Mouse (Mus musculus) limb, embryonic 11.5 days (tissue): ENCODE results near the gene Arhgap32. TPM values are rescaled to one million over a fixed set of nuclear protein-coding genes. Genes with fewer than 3 reads are reported as not detected.
"Not testable (repeated sequence)": the region's sequence is repeated elsewhere in the genome, so short reads cannot be mapped to it uniquely, and the experiment has no call there.

Experiments used
- ATAC-seq: fragments of 200-750 bp; cut with Nextera tagmentation; 2 replicates; pipeline ENCODE4 v1.8.0; 2017; ENCODE audit warnings: low read depth; ENCODE audit not compliant: insufficient number of reproducible peaks, low FRiP score, low TSS enrichment
- DNase-seq: peaks from one replicate; pipeline ENCODE4 v3.0.0-alpha.2; 2015; ENCODE audit warnings: low spot score
- H3K27ac ChIP-seq: fragments of 300-500 bp; sonication (generic); replicated peaks from 2 replicates; pipeline ENCODE4 v1.5.1; 2014; ENCODE audit warnings: low read depth, mild to moderate bottlenecking, low read length
- H3K27me3 ChIP-seq: fragments of 300-500 bp; sonication (generic); 2 replicates; pipeline ENCODE4 v1.6.1; 2014; ENCODE audit warnings: mild to moderate bottlenecking, low read length, mixed read lengths; ENCODE audit not compliant: control insufficient read depth, insufficient read depth
- H3K36me3 ChIP-seq: fragments of 300-500 bp; sonication (generic); 2 replicates; pipeline ENCODE4 v1.6.1; 2014; ENCODE audit warnings: mild to moderate bottlenecking, low read length, moderate library complexity, mixed read lengths; ENCODE audit not compliant: control insufficient read depth, insufficient read depth
- H3K4me1 ChIP-seq: fragments of 300-500 bp; sonication (generic); 2 replicates; pipeline ENCODE4 v1.6.1; 2014; ENCODE audit warnings: low read length, mixed read lengths; ENCODE audit not compliant: control insufficient read depth, insufficient read depth
- H3K4me2 ChIP-seq: fragments of 300-500 bp; sonication (generic); 2 replicates; pipeline ENCODE4 v1.6.1; 2014; ENCODE audit warnings: low read depth, mild to moderate bottlenecking, moderate library complexity; ENCODE audit not compliant: severe bottlenecking
- H3K4me3 ChIP-seq: fragments of 300-500 bp; sonication (generic); 2 replicates; pipeline ENCODE4 v1.5.1; 2014; ENCODE audit warnings: low read depth, low read length
- H3K9ac ChIP-seq: fragments of 300-500 bp; sonication (generic); 2 replicates; pipeline ENCODE4 v1.6.1; 2014; ENCODE audit warnings: mild to moderate bottlenecking, low read length
- H3K9me3 ChIP-seq: fragments of 300-500 bp; sonication (generic); 2 replicates; pipeline ENCODE4 v1.6.1; 2016; ENCODE audit warnings: low read length; ENCODE audit not compliant: control insufficient read depth
- WGBS: fragments of 180-500 bp; shearing (Covaris S2); extraction: QIAGEN DNeasy Blood & Tissue Kit; methylation state at CpG from one replicate; pipeline ENCODE4 v1.1.7; 2014; 5-methylcytosine and 5-hydroxymethylcytosine counted together
- polyA plus RNA-seq: library from polyadenylated mRNA; unstranded; fragments of >200 nt; fragmentation: Nextera tagmentation; extraction: Ambion mirVana; gene quantifications from 2 replicates; pipeline ENCODE4 v1.2.1, GENCODE M21; 2014

Gene Arhgap32
- polyA plus RNA-seq, 1 experiment from 2014 or later = 5.3 TPM

DNA sequence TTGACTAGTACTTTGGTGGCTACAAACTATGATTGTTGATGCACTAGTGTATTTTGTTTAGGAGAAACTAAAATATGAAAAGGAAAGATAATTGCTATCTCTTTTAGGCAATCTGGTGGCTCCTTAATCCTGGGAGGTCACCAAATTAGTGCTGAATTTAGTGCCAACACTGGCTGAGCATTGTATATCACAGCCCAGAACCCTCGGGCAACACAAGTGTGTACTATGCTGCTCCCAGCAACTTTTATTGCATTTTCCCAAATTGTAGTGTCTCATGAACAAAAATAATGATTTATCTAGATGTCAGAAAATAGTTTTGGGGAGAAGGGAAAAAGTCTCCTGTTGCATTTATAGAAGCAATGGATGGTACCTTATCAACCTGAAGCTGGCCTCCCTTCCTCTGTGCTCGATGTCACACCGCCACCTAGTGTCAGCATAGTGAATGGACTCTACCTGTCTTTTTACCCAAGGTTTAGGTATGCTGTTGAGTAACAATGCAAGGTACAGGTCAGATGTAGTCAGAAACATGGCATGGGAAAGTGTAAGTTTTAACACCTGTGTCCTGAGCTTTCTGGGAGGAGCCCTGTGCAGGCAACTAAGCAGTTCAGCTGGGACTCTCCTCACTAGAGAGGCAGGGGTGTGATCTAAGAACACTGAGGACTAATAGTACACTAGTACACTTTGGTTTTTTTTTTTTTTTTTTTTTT lies 43.1 kb downstream of the Arhgap32 start:
- Histone ChIP-seq H3K4me3 (no peak overlapping the region), H3K9me3 (no peaks in the 10 kb centered on the region), H3K27me3 (no peaks in the 10 kb centered on the region), H3K4me2 (no peak overlapping the region), H3K4me1 (no peaks in the 10 kb centered on the region), H3K27ac (no peak overlapping the region), H3K9ac (no peak overlapping the region), H3K36me3 (no peaks in the 10 kb centered on the region)
- 20% methylated on average over 3 of the region's 3 CpGs for WGBS
- DNase-seq (peak; percentile 86), ATAC-seq (peak; percentile 57)

DNA sequence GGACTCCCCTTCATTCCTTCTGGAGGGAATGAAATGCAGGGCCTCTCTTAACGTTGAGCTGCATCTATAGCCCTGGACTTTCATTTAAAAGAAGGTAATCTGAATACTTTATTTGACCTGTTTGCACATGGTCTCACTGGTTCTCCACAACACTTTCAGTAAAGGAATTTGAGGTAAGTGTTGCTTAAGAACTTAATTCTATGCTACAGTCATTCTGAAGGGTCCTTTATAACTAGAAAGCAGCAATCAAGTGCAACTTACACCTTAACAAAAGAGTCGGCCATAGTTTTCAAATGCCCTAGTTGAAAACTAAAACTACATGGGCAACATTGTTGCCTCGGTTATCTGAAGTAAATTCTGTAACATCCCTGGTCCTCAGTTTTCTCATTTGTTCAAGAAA lies 43.8 kb downstream of the Arhgap32 start:
- Histone ChIP-seq H3K27ac (no peak overlapping the region), H3K9ac (no peak overlapping the region), H3K27me3 (no peaks in the 10 kb centered on the region), H3K4me1 (no peaks in the 10 kb centered on the region), H3K4me2 (no peak overlapping the region), H3K9me3 (no peaks in the 10 kb centered on the region), H3K4me3 (no peak overlapping the region), H3K36me3 (no peaks in the 10 kb centered on the region)
- ATAC-seq = no peak
- 76% methylated on average over 3 of the region's 3 CpGs for whole genome bisulfite sequencing
- DNase-seq = no peak

DNA sequence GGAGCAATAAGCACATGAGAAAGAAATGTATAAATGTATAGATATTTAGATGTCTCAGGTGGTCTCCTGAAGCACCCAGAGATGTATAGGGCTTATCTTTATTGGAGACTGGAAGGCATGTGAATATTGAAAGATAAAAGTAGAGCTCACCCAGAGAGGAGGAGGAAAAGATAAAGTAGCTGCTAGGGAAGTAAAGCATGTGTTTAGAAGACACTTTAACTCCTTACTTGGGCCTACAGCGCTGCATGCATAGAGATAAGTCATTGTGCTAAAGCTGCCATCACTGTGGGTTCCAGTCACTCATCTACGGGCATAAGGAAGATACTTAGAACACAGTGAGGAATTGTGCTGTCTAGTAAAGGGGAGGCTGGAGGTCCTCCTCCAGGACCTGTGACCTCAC lies 46.9 kb downstream of the Arhgap32 start:
- WGBS = 76% methylated on average over 2 of the region's 2 CpGs
- ATAC-seq = no peak

GRCm38 (mm10) chr9:32163820-32164219 lies 47.9 kb downstream of the Arhgap32 start:
- not testable (repeated sequence) for H3K9me3 ChIP-seq, H3K4me3 ChIP-seq, H3K36me3 ChIP-seq, H3K4me2 ChIP-seq, DNase-seq, H3K4me1 ChIP-seq, H3K27me3 ChIP-seq, H3K27ac ChIP-seq, ATAC-seq, H3K9ac ChIP-seq
- 89% methylated on average over 6 of the region's 6 CpGs for WGBS

More for the DNA sequence above, 46.9 kb downstream of the Arhgap32 start:
- Histone ChIP-seq H3K36me3 (no peaks in the 10 kb centered on the region), H3K27ac (no peak overlapping the region), H3K9ac (no peak overlapping the region), H3K9me3 (no peaks in the 10 kb centered on the region), H3K27me3 (no peaks in the 10 kb centered on the region), H3K4me3 (no peak overlapping the region), H3K4me1 (no peaks in the 10 kb centered on the region), H3K4me2 (no peak overlapping the region)
- DNase-seq = no peak

DNA sequence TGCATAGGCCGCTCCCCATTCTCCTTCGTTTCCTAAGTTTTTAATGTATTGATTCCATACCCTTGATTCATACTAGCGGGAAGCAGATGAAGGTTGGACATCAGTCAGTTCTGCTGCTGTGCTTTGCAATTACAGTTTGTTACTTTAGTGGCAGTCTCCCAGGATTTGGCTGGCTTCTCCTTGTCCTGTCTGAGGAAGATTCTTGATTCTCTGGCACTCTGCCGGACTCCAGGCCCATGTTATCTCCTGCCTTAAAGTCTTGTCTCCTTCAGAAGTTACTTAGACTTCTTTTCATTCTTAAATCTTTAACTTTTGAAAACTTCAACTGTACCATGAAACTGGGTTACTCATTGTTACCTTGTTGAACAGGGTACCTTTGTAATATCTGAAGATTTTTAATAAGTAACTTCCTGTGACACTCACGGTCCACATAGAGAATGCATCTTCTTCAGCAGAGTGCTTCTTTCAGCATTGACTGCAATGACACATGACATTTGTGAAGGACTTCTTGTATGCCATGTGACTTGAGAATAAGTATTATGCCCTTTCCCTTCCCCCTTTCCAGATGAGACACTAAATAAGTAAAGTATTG lies 52.7 kb downstream of the Arhgap32 start:
- no peak for ATAC-seq

DNA sequence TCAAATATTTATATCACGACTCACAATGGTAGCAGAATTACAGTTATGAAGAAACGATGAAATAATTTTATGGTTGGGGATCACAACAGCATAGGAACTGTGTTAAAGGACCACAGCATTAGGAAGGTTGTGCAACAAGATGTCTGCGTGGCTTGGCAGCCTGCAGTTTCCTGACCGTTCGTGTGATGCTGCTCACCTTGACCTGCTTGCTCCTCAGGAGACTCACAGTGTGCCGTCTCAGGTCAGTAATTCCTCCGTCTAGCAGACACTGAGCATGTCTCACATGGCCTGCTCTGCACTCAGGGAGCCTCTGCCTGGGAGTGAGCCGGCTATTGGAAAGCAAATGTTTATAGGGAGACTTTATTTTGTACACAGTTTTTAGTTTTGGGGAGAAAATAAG lies 54.8 kb downstream of the Arhgap32 start:
- ATAC-seq (no peak), DNase-seq (no peak)
- Histone ChIP-seq H3K9ac (no peak overlapping the region), H3K4me2 (no peak overlapping the region), H3K27ac (no peak overlapping the region), H3K4me1 (no peaks in the 10 kb centered on the region), H3K27me3 (no peaks in the 10 kb centered on the region), H3K4me3 (no peak overlapping the region), H3K36me3 (no peaks in the 10 kb centered on the region), H3K9me3 (no peaks in the 10 kb centered on the region)
- 90% methylated on average over 8 of the region's 8 CpGs for WGBS

More for the DNA sequence above, 52.7 kb downstream of the Arhgap32 start:
- Histone ChIP-seq H3K4me3 (no peak overlapping the region), H3K27ac (no peak overlapping the region), H3K27me3 (no peaks in the 10 kb centered on the region), H3K36me3 (no peaks in the 10 kb centered on the region), H3K4me1 (no peaks in the 10 kb centered on the region), H3K4me2 (no peak overlapping the region), H3K9me3 (no peaks in the 10 kb centered on the region), H3K9ac (no peak overlapping the region)
- DNase-seq = no peak
- 94% methylated on average over 5 of the region's 5 CpGs for WGBS

DNA sequence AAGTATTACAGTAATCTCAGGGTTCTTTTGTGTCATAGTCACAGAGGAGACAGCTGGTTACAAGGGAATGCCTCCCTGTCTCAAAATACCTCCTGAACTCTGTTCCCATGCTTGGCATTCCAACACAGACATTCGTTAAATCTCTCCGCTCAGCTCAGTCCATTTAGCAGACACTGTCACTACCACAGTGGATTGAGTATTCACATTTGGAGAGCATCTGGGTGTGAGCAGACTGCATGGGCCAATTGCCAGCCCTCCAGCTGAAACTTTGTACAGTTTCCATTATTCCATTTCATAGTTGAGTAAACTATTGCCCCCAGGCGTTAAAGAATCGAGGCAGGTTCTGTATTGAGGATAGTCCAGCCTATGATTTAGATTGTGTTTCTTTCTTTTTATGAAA lies 60.7 kb downstream of the Arhgap32 start:
- 85% methylated on average over 4 of the region's 4 CpGs for WGBS
- Histone ChIP-seq H3K9ac (no peak overlapping the region), H3K4me1 (no peaks in the 10 kb centered on the region), H3K27me3 (no peaks in the 10 kb centered on the region), H3K27ac (no peak overlapping the region), H3K4me2 (no peak overlapping the region), H3K9me3 (no peaks in the 10 kb centered on the region), H3K4me3 (no peak overlapping the region), H3K36me3 (no peaks in the 10 kb centered on the region)
- DNase-seq (no peak), ATAC-seq (no peak)

DNA sequence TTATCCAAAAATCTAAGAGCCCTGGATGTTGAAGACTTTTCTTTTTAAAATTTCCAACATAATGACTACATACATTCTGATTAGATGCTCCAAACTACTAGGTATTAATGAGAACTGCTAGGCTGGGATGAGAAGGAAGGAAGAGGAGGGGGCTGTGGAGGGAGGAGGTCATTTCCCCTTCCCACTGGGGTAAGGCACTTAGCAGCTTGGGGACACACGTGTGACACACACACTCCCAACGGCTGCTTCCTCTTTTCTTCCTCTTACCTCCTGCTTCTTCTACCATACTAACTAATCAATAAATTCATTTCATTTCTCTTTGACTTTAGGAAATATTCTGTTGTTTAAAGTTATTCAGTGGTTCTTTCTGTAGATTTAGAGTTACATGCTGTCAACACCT lies 65.2 kb downstream of the Arhgap32 start:
- WGBS = 45% methylated on average over 2 of the region's 2 CpGs
- no peak overlapping the region for H3K4me2 ChIP-seq
- H3K9me3 ChIP-seq = no peaks in the 10 kb centered on the region
- H3K9ac ChIP-seq = no peak overlapping the region
- no peak overlapping the region for H3K27ac ChIP-seq
- no peak overlapping the region for H3K4me3 ChIP-seq
- DNase-seq = no peak
- H3K36me3 ChIP-seq = 0 out of 2 replicates have a peak, but pooled peaks cover 2% of the 10 kb centered on the region
- no peak for ATAC-seq
- no peaks in the 10 kb centered on the region for H3K27me3 ChIP-seq
- no peaks in the 10 kb centered on the region for H3K4me1 ChIP-seq
